Comparison of ENCODE assay signal across 15 mouse cellular contexts in the genomic region with DNA sequence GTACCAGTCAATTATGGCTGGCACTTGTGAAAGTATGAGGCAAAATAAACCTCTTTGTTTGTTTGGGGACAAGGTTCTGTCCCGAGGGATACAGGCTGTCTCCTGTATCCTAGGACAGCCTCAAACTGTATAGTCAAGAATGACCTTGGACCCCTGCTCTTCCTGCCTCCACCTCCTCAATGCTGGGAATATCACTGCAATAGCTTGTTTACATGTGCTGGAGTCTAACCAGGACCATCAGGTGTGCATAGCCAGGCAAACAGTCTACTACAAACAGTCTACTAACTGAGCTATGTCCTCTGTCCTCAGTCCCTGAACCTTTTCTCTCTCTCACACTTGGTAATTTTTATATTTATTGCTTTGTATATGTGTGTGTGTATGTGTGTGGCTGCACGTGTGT.
"Had no signal": no experiment of that assay in that cellular context is flagged by ENCODE, and none has a peak within 500 bp of the region (broad histone marks: within the 10 kb centered on the region; RNA-seq: fewer than 3 reads in every experiment).

No protein-coding gene starts in this region.

- H3K9me3 ChIP-seq: limb, embryonic 10.5 days; limb, embryonic 13.5 days; lung, embryonic 15.5 days; megakaryocyte, embryonic 14.5 days; stomach, embryonic 15.5 days had no signal

- H3K4me3 ChIP-seq: limb, embryonic 10.5 days; limb, embryonic 13.5 days; lung, embryonic 15.5 days; stomach, embryonic 15.5 days had no signal

- H3K9ac ChIP-seq: limb, embryonic 13.5 days; lung, embryonic 15.5 days; stomach, embryonic 15.5 days had no signal

- H3K27ac ChIP-seq: limb, embryonic 10.5 days; limb, embryonic 13.5 days; lung, embryonic 15.5 days; stomach, embryonic 15.5 days had no signal

- H3K27me3 ChIP-seq: limb, embryonic 13.5 days; lung, embryonic 15.5 days; stomach, embryonic 15.5 days had no signal

- DNase-seq: kidney, adult 18-20 months; kidney, adult 9 months; kidney, postnatal 14 days; kidney, postnatal 4 days; lung, adult 18-20 months; lung, postnatal 10 days; lung, postnatal 36 days; midbrain, embryonic 14.5 days; thymus, postnatal 25 days had no signal

- H3K36me3 ChIP-seq: limb, embryonic 13.5 days; lung, embryonic 15.5 days; stomach, embryonic 15.5 days had no signal

- H3K4me2 ChIP-seq: limb, embryonic 13.5 days; lung, embryonic 15.5 days; midbrain, embryonic 11.5 days; stomach, embryonic 15.5 days had no signal
